Mouse (Mus musculus) C2C12 (cell line): ENCODE measurements around the gene Hebp1. TPM values are rescaled to one million over a fixed set of nuclear protein-coding genes. Genes with fewer than 3 reads are reported as not detected.

Experiments
- H3K27me3 ChIP-seq: one replicate; pipeline ENCODE4 v1.6.1; 2011; ENCODE audit not compliant: control insufficient read depth, insufficient read depth, insufficient read length
- H3K36me3 ChIP-seq: one replicate; pipeline ENCODE4 v1.6.1; 2011; ENCODE audit not compliant: control insufficient read depth, insufficient read depth
- H3K4me3 ChIP-seq: one replicate; pipeline ENCODE4 v1.5.1; 2011; ENCODE audit warnings: mild to moderate bottlenecking, control low read depth; ENCODE audit not compliant: poor library complexity, insufficient read depth, severe bottlenecking
- H3K79me2 ChIP-seq: one replicate; pipeline ENCODE4 v1.6.1; 2011; ENCODE audit not compliant: control insufficient read depth, insufficient read depth
- H3K79me3 ChIP-seq: one replicate; pipeline ENCODE4 v1.6.1; 2011; ENCODE audit warnings: low read depth, control low read depth
- H3ac ChIP-seq: one replicate; pipeline ENCODE3; 2011; ENCODE audit warnings: low read depth; ENCODE audit not compliant: control insufficient read depth, insufficient read length
- CEBPB ChIP-seq: IDR thresholded peaks from one replicate; pipeline ENCODE4 v1.6.1; 2011; ENCODE audit warnings: low read depth, mild to moderate bottlenecking, control low read depth, moderate library complexity
- CTCF ChIP-seq: IDR thresholded peaks from one replicate; pipeline ENCODE4 v1.5.1; 2011; ENCODE audit not compliant: control insufficient read depth, insufficient read depth, insufficient read length
- FOSL1 ChIP-seq: IDR thresholded peaks from one replicate; pipeline ENCODE4 v1.8.0; 2011; ENCODE audit warnings: mild to moderate bottlenecking, low read length; ENCODE audit not compliant: poor library complexity, insufficient read depth, severe bottlenecking
- MAX ChIP-seq: IDR thresholded peaks from one replicate; pipeline ENCODE4 v1.6.1; 2011; ENCODE audit warnings: mild to moderate bottlenecking, control low read depth
- MYOD1 ChIP-seq: IDR thresholded peaks from one replicate; pipeline ENCODE4 v1.6.1; 2011; ENCODE audit warnings: low read depth; ENCODE audit not compliant: control insufficient read depth, insufficient read length
- MYOG ChIP-seq: IDR thresholded peaks from one replicate; pipeline ENCODE4 v1.6.1; 2011; ENCODE audit not compliant: control insufficient read depth, insufficient read length; ENCODE audit errors: extremely low read depth
- USF1 ChIP-seq: IDR thresholded peaks from one replicate; pipeline ENCODE4 v1.6.1; 2011; ENCODE audit warnings: low read depth, mild to moderate bottlenecking, control low read depth, moderate library complexity
- polyA plus RNA-seq: library from polyadenylated mRNA; unstranded; fragments of >200 nt; fragmentation: generic; extraction: Trizol; gene quantifications from one replicate; pipeline ENCODE4 v1.2.1, GENCODE M21; 2012; ENCODE audit warnings: missing spikeins

Gene Hebp1
- polyA plus RNA-seq, 1 experiment = 18.4 TPM

DNA sequence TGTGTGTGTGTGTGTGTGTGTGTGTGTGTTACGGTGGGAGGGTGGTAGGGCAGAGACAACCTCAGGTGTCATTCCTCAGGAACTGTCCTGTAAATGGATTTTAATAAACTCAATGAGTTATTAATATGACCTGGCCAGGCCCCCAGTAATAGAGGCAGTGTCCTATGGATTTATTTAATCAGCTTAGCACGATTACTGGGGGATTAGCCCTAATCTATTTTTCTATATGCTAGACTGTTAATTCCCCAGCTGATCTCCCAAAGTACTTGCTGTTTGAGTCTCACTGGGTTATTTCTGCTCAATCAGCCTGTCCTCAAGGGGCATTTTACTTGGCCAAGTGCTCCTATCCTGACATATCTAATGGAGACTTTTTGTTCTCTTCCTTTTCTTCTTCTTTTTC is 14.8 kb upstream of the Hebp1 start:
- no peaks in the 10 kb centered on the region for H3K79me3 ChIP-seq
- H3K27me3 ChIP-seq = no peaks in the 10 kb centered on the region
- H3K36me3 ChIP-seq = peaks cover 9% of the 10 kb centered on the region
- H3K79me2 ChIP-seq = no peaks in the 10 kb centered on the region
- H3K4me3 ChIP-seq = no peak overlapping the region
- no peak for TF ChIP-seq USF1
- TF ChIP-seq CEBPB = no peak
- no peak overlapping the region for H3ac ChIP-seq

DNA sequence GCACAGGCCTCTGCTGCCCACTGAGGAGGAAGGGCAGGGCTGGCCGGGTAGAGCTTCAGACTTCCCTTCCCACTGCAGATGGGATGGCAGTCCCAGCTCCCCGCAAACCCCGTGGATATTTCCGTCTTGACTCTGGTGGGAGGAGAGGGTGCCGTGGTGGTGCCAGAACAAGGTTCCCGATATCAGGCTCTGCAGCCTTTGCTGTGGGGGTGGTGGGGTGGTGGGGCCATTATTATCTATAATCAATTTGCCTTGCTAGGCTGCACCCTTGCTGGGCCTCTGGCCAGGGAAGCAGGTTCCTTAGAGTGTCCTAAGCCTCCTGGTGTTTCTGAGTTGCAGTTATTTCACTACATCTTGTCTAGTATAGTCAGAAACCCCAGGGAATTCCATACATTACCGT is 13.3 kb upstream of the Hebp1 start:
- no peaks in the 10 kb centered on the region for H3K79me2 ChIP-seq

DNA sequence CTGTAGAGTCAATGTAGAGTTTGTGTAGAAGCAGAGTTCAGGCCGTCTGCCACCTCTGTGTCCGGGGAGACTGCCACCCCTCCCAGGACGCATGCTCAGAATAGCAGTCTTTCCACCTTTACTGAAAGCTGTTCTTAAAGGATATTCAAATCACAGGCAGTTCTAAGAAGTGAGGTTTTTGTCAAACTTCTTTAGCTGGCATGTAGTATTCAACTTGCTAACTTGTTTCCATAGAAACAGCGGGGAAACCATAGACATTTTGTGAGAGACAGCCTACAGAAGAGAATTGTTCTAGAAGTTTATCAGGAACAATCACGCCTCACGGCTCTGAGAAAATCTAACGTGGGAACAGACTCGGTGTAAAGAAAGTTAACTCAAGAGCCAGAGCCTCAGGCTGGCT is 9.1 kb upstream of the Hebp1 start:
- Histone ChIP-seq H3ac (no peak overlapping the region), H3K27me3 (no peaks in the 10 kb centered on the region), H3K79me2 (no peaks in the 10 kb centered on the region), H3K79me3 (no peaks in the 10 kb centered on the region), H3K36me3 (no peaks in the 10 kb centered on the region), H3K4me3 (no peak overlapping the region)
- TF ChIP-seq CTCF (no peak), FOSL1 (no peak), MAX (no peak), USF1 (no peak), MYOG (no peak), MYOD1 (no peak), CEBPB (no peak)

More for the DNA sequence above, 13.3 kb upstream of the Hebp1 start:
- Histone ChIP-seq H3K79me3 (no peaks in the 10 kb centered on the region), H3ac (no peak overlapping the region), H3K27me3 (no peaks in the 10 kb centered on the region), H3K36me3 (no peaks in the 10 kb centered on the region), H3K4me3 (no peak overlapping the region)
- TF ChIP-seq CTCF = no peak
- TF ChIP-seq MYOD1 = no peak

DNA sequence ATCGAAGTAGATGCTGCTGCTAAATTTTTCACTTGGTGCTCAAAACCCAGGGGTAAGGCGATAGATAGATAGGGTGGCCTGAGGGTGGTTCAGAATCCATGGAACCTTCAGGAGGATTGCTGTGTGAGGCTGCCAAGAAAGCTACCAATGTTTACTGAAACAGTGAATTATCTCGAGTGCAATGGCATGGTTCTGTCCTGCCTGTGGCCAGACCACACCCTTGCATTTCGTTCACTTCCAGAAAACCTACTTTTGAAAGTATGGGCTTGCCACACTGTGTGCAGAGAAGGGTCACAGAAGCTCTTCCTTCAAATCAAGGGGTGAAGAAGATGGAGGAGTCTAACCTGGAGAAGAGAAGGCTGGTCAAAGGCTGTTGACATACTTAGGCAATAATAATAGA is 8.0 kb upstream of the Hebp1 start:
- no peaks in the 10 kb centered on the region for H3K79me2 ChIP-seq

DNA sequence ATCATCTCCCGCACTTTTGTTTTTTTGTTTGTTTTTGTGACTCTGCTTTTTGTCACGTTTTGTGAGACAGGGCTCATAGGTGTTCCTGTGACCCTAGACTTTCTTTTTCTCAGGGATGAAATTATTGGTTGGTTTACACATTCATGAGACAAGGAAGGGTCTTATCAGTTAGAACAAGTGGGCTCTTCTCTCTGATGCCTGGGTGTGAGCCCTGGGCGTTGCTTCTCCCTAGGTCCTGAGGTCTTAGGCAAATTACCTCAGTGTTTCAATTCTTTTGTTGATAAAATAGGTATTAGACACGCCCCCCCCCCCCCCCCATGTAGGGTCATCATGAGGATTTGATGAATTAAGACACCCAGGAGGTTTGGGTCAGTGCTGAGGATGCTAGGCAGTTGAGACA is 7.0 kb upstream of the Hebp1 start:
- no peaks in the 10 kb centered on the region for H3K79me3 ChIP-seq
- no peak overlapping the region for H3ac ChIP-seq
- H3K36me3 ChIP-seq = no peaks in the 10 kb centered on the region
- H3K4me3 ChIP-seq = no peak overlapping the region
- TF ChIP-seq FOSL1 = no peak
- H3K27me3 ChIP-seq = no peaks in the 10 kb centered on the region
- peaks cover 1% of the 10 kb centered on the region for H3K79me2 ChIP-seq

More for the DNA sequence above, 8.0 kb upstream of the Hebp1 start:
- Histone ChIP-seq H3K27me3 (no peaks in the 10 kb centered on the region), H3K36me3 (no peaks in the 10 kb centered on the region), H3ac (no peak overlapping the region), H3K4me3 (no peak overlapping the region), H3K79me3 (no peaks in the 10 kb centered on the region)
- TF ChIP-seq CEBPB = no peak
- no peak for TF ChIP-seq USF1
- TF ChIP-seq FOSL1 = no peak
- no peak for TF ChIP-seq CTCF
- TF ChIP-seq MYOG = no peak
- no peak for TF ChIP-seq MAX
- no peak for TF ChIP-seq MYOD1

DNA sequence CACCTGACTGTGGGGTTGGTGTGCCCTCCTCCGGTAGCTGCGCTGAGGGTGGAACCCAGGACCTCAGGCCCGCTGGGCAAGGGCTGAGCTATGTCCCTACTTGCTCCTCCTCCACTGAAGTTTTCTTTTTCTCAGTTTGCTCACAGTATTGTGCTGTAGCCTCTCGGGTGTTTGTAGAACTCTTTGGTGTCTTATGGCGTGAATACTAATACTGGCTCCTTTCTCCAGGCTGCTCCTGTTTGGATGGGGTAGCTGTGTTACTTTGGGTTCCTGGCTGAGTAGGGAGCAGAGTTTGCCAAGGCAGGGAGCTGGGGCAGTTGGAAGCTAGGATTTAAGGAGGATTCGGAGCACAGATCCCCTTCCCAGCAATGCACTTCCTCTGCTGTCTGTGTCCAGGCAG is 5.9 kb upstream of the Hebp1 start:
- Histone ChIP-seq H3K79me2 (peaks cover 9% of the 10 kb centered on the region), H3K36me3 (no peaks in the 10 kb centered on the region), H3ac (no peak overlapping the region), H3K4me3 (no peak overlapping the region), H3K79me3 (no peaks in the 10 kb centered on the region), H3K27me3 (no peaks in the 10 kb centered on the region)
- no peak for TF ChIP-seq FOSL1
- no peak for TF ChIP-seq CTCF
- TF ChIP-seq MYOG = no peak
- no peak for TF ChIP-seq MYOD1
- TF ChIP-seq CEBPB = no peak
- no peak for TF ChIP-seq USF1
- no peak for TF ChIP-seq MAX

DNA sequence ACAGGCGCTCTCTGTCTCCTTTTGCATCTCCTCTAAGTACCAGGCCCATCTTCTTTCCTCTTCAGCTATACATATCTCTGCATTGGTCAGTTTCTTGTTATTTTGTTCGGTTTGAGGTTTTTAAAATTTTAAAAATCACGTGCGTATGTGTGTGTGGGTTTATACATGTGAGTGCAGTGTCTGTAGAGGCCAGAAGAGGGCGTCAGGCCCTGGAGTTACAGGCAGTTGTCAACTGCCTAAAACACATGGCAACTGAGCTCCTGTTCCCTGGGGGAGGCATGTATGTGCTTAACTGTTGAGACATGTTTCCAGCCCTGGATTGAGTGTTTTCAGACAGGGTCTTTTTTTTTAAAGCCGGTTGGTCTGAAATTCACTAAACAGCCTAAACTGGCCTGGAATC is 4.8 kb upstream of the Hebp1 start:
- H3ac ChIP-seq = no peak overlapping the region
- peaks cover 9% of the 10 kb centered on the region for H3K79me2 ChIP-seq
- no peaks in the 10 kb centered on the region for H3K27me3 ChIP-seq
- no peak overlapping the region for H3K4me3 ChIP-seq
- H3K79me3 ChIP-seq = no peaks in the 10 kb centered on the region
- TF ChIP-seq USF1 (no peak), CTCF (no peak), MYOD1 (no peak)
- H3K36me3 ChIP-seq = no peaks in the 10 kb centered on the region
